Mouse (Mus musculus) neural tube, embryonic 15.5 days (tissue): ENCODE measurements around the gene Slc16a8. TPM values are rescaled to one million over a fixed set of nuclear protein-coding genes. Genes with fewer than 3 reads are reported as not detected.

Source experiments
- ATAC-seq: fragments of 200-750 bp; cut with Nextera tagmentation; 2 replicates; pipeline ENCODE4 v1.8.0; 2017; ENCODE audit warnings: mild to moderate bottlenecking, moderate TSS enrichment, moderate library complexity; ENCODE audit not compliant: low FRiP score
- H3K27ac ChIP-seq: fragments of 300-500 bp; sonication (generic); replicated peaks from 2 replicates; pipeline ENCODE4 v1.5.1; 2015; ENCODE audit warnings: mild to moderate bottlenecking, inconsistent platforms
- H3K27me3 ChIP-seq: fragments of 300-500 bp; sonication (generic); replicated peaks from 2 replicates; pipeline ENCODE4 v1.6.1; 2015; ENCODE audit warnings: inconsistent platforms
- H3K36me3 ChIP-seq: fragments of 300-500 bp; sonication (generic); 2 replicates; pipeline ENCODE4 v1.6.1; 2015; ENCODE audit warnings: inconsistent platforms
- H3K4me1 ChIP-seq: fragments of 300-500 bp; sonication (generic); 2 replicates; pipeline ENCODE4 v1.6.1; 2015; ENCODE audit warnings: inconsistent platforms
- H3K4me2 ChIP-seq: fragments of 300-500 bp; sonication (generic); 2 replicates; pipeline ENCODE4 v1.6.1; 2015; ENCODE audit warnings: inconsistent platforms, mild to moderate bottlenecking, moderate library complexity
- H3K4me3 ChIP-seq: fragments of 300-500 bp; sonication (generic); replicated peaks from 2 replicates; pipeline ENCODE4 v1.5.1; 2015; ENCODE audit warnings: mild to moderate bottlenecking, inconsistent platforms
- H3K9ac ChIP-seq: fragments of 300-500 bp; sonication (generic); replicated peaks from 2 replicates; pipeline ENCODE4 v1.6.1; 2015; ENCODE audit warnings: mild to moderate bottlenecking, inconsistent platforms
- H3K9me3 ChIP-seq: fragments of 300-500 bp; sonication (generic); replicated peaks from 2 replicates; pipeline ENCODE4 v1.6.1; 2016; ENCODE audit warnings: inconsistent platforms
- WGBS: fragments of 180-500 bp; shearing (Covaris S2); methylation state at CpG from one replicate; pipeline ENCODE4 v1.1.7; 2015; ENCODE audit warnings: mixed read lengths; 5-methylcytosine and 5-hydroxymethylcytosine counted together
- polyA plus RNA-seq: library from polyadenylated mRNA; unstranded; fragments of >200 nt; fragmentation: Nextera tagmentation; extraction: Ambion mirVana; gene quantifications from 2 replicates; pipeline ENCODE4 v1.2.1, GENCODE M21; 2015

The Slc16a8 gene
- 0.27 and 0.40 TPM in 2 replicates for polyA plus RNA-seq

GRCm38 (mm10) chr15:79254661-79255060 is at the start of gene Slc16a8:
Gene Slc16a8 (minus strand): TSS chr15:79254761.
- no peaks in the 10 kb centered on the region for H3K9me3 ChIP-seq
- H3K9ac ChIP-seq: no peak within 1 kb of the TSS
- no peak within 1 kb of the TSS for H3K4me2 ChIP-seq
- 35% methylated on average over 3 of the region's 3 CpGs for WGBS
- peaks cover 16% of the 10 kb centered on the region for H3K4me1 ChIP-seq
- H3K27me3 ChIP-seq: peaks cover 53% of the 10 kb centered on the region
- no peak within 1 kb of the TSS for H3K4me3 ChIP-seq
- no peaks in the 10 kb centered on the region for H3K36me3 ChIP-seq
- ATAC-seq: no peak
- no peak within 1 kb of the TSS for H3K27ac ChIP-seq

- Histone ChIP-seq H3K27ac (no peak overlapping the region), H3K4me3 (no peak overlapping the region), H3K4me1 (no peaks in the 10 kb centered on the region), H3K9me3 (no peaks in the 10 kb centered on the region), H3K27me3 (no peaks in the 10 kb centered on the region), H3K36me3 (peaks cover 11% of the 10 kb centered on the region; the same call in 1 of the 2 replicates), H3K4me2 (no peak overlapping the region), H3K9ac (no peak overlapping the region)
- 92% methylated on average over 8 of the region's 8 CpGs for WGBS
- no peak for ATAC-seq
Measured at GRCm38 (mm10) chr15:79303725-79304124, 49.2 kb upstream of the Slc16a8 start.

- no peak for ATAC-seq
- WGBS: 76% methylated on average over 2 of the region's 2 CpGs
Measured at GRCm38 (mm10) chr15:79299563-79300155, 45.1 kb upstream of the Slc16a8 start.

GRCm38 (mm10) chr15:79298553-79298952 is 44.0 kb upstream of the Slc16a8 start:
- Histone ChIP-seq H3K4me2 (no peak overlapping the region), H3K4me3 (no peak overlapping the region), H3K27ac (no peak overlapping the region), H3K9me3 (no peaks in the 10 kb centered on the region), H3K27me3 (no peaks in the 10 kb centered on the region), H3K4me1 (no peaks in the 10 kb centered on the region), H3K36me3 (no peaks in the 10 kb centered on the region), H3K9ac (no peak overlapping the region)
- no peak for ATAC-seq
- 88% methylated on average over 6 of the region's 6 CpGs for WGBS

More at GRCm38 (mm10) chr15:79299563-79300155, 45.1 kb upstream of the Slc16a8 start:
- no peaks in the 10 kb centered on the region for H3K9me3 ChIP-seq
- no peak overlapping the region for H3K27ac ChIP-seq
- no peak overlapping the region for H3K4me2 ChIP-seq
- no peak overlapping the region for H3K4me3 ChIP-seq
- no peaks in the 10 kb centered on the region for H3K4me1 ChIP-seq
- H3K9ac ChIP-seq: no peak overlapping the region
- H3K36me3 ChIP-seq: no peaks in the 10 kb centered on the region
- no peaks in the 10 kb centered on the region for H3K27me3 ChIP-seq

- 88% methylated on average over 9 of the region's 9 CpGs for WGBS
Measured at GRCm38 (mm10) chr15:79292779-79293178, 38.2 kb upstream of the Slc16a8 start.

GRCm38 (mm10) chr15:79290340-79290739 is 35.8 kb upstream of the Slc16a8 start:
- Histone ChIP-seq H3K36me3 (no peaks in the 10 kb centered on the region), H3K9me3 (no peaks in the 10 kb centered on the region), H3K4me3 (no peak overlapping the region), H3K27me3 (no peaks in the 10 kb centered on the region), H3K9ac (no peak overlapping the region), H3K27ac (no peak overlapping the region), H3K4me1 (no peaks in the 10 kb centered on the region), H3K4me2 (no peak overlapping the region)
- no peak for ATAC-seq
- WGBS: 74% methylated on average over 3 of the region's 3 CpGs

More at GRCm38 (mm10) chr15:79292779-79293178, 38.2 kb upstream of the Slc16a8 start:
- H3K9ac ChIP-seq: no peak overlapping the region
- no peaks in the 10 kb centered on the region for H3K36me3 ChIP-seq
- no peaks in the 10 kb centered on the region for H3K4me1 ChIP-seq
- H3K27me3 ChIP-seq: no peaks in the 10 kb centered on the region
- H3K4me3 ChIP-seq: no peak overlapping the region
- no peaks in the 10 kb centered on the region for H3K9me3 ChIP-seq
- H3K4me2 ChIP-seq: no peak overlapping the region
- no peak for ATAC-seq
- H3K27ac ChIP-seq: no peak overlapping the region

GRCm38 (mm10) chr15:79289441-79289840 is 34.9 kb upstream of the Slc16a8 start:
- H3K36me3 ChIP-seq: no peaks in the 10 kb centered on the region
- no peaks in the 10 kb centered on the region for H3K27me3 ChIP-seq
- no peak overlapping the region for H3K4me2 ChIP-seq
- ATAC-seq: no peak
- H3K9ac ChIP-seq: no peak overlapping the region
- H3K4me1 ChIP-seq: no peaks in the 10 kb centered on the region
- H3K4me3 ChIP-seq: no peak overlapping the region
- 89% methylated on average over 12 of the region's 12 CpGs for WGBS
- no peaks in the 10 kb centered on the region for H3K9me3 ChIP-seq
- H3K27ac ChIP-seq: no peak overlapping the region

- Histone ChIP-seq H3K27ac (no peak overlapping the region), H3K36me3 (no peaks in the 10 kb centered on the region), H3K9ac (no peak overlapping the region), H3K4me2 (no peak overlapping the region), H3K4me3 (no peak overlapping the region), H3K9me3 (no peaks in the 10 kb centered on the region), H3K27me3 (no peaks in the 10 kb centered on the region), H3K4me1 (no peaks in the 10 kb centered on the region)
- no peak for ATAC-seq
- 87% methylated on average over 3 of the region's 3 CpGs for WGBS
Measured at GRCm38 (mm10) chr15:79288387-79288786, 33.8 kb upstream of the Slc16a8 start.

GRCm38 (mm10) chr15:79287091-79287490 is 32.5 kb upstream of the Slc16a8 start:
- Histone ChIP-seq H3K27ac (no peak overlapping the region), H3K9ac (no peak overlapping the region), H3K4me1 (no peaks in the 10 kb centered on the region), H3K4me3 (no peak overlapping the region), H3K36me3 (no peaks in the 10 kb centered on the region), H3K4me2 (no peak overlapping the region), H3K27me3 (no peaks in the 10 kb centered on the region), H3K9me3 (no peaks in the 10 kb centered on the region)
- ATAC-seq: no peak
- 94% methylated on average over 7 of the region's 7 CpGs for WGBS

GRCm38 (mm10) chr15:79286141-79286540 is 31.6 kb upstream of the Slc16a8 start:
- H3K4me1 ChIP-seq: no peaks in the 10 kb centered on the region
- H3K4me3 ChIP-seq: no peak overlapping the region
- WGBS: 91% methylated on average over 7 of the region's 7 CpGs
- no peaks in the 10 kb centered on the region for H3K27me3 ChIP-seq
- H3K9ac ChIP-seq: no peak overlapping the region
- H3K36me3 ChIP-seq: no peaks in the 10 kb centered on the region
- H3K9me3 ChIP-seq: no peaks in the 10 kb centered on the region
- H3K4me2 ChIP-seq: no peak overlapping the region
- no peak for ATAC-seq
- H3K27ac ChIP-seq: no peak overlapping the region

GRCm38 (mm10) chr15:79285399-79285798 is 30.8 kb upstream of the Slc16a8 start, which contains the start of gene Baiap2l2:
Gene Baiap2l2 (minus strand): TSS chr15:79285537.
- 77% methylated on average over 10 of the region's 10 CpGs for WGBS
- H3K9me3 ChIP-seq: no peaks in the 10 kb centered on the region
- no peak within 1 kb of the TSS for H3K4me3 ChIP-seq
- H3K9ac ChIP-seq: no peak within 1 kb of the TSS
- no peaks in the 10 kb centered on the region for H3K4me1 ChIP-seq
- no peaks in the 10 kb centered on the region for H3K36me3 ChIP-seq
- ATAC-seq: no peak
- H3K4me2 ChIP-seq: no peak within 1 kb of the TSS
- no peak within 1 kb of the TSS for H3K27ac ChIP-seq
- H3K27me3 ChIP-seq: no peaks in the 10 kb centered on the region

- Histone ChIP-seq H3K9me3 (no peaks in the 10 kb centered on the region), H3K27me3 (no peaks in the 10 kb centered on the region), H3K27ac (no peak overlapping the region), H3K4me2 (no peak overlapping the region), H3K9ac (no peak overlapping the region), H3K36me3 (no peaks in the 10 kb centered on the region), H3K4me3 (no peak overlapping the region), H3K4me1 (no peaks in the 10 kb centered on the region)
- 87% methylated on average over 4 of the region's 4 CpGs for WGBS
- ATAC-seq: no peak
Measured at GRCm38 (mm10) chr15:79283371-79283770, 28.8 kb upstream of the Slc16a8 start.
